Mouse (Mus musculus) erythroid progenitor cell, adult 5-6 weeks (primary cell): Measurements from ENCODE around the gene Fer1l4. TPM values are rescaled to one million over a fixed set of nuclear protein-coding genes. Genes with fewer than 3 reads are reported as not detected.

Experiments
- ATAC-seq: replicated peaks from 2 replicates; pipeline ENCODE4 v1.8.0; 2016; ENCODE audit warnings: moderate number of reproducible peaks, mild to moderate bottlenecking, moderate TSS enrichment, inconsistent platforms; ENCODE audit not compliant: poor library complexity, low FRiP score, severe bottlenecking
- total RNA-seq, 2 experiments: library from RNA; stranded (forward) in 1 of 2; stranded (reverse) in 1 of 2; fragments of 150-400 nt in 1 of 2; fragments of 186-747, 209-891 nt in 1 of 2; gene quantifications; 2 replicates each; pipeline versions ENCODE4 v1.2.3 to v1.2.4; 2015 to 2017; ENCODE audit warnings: low replicate concordance in 2 of 2

Fer1l4 gene
- total RNA-seq, 2 experiments from 2014 or later = not detected

DNA sequence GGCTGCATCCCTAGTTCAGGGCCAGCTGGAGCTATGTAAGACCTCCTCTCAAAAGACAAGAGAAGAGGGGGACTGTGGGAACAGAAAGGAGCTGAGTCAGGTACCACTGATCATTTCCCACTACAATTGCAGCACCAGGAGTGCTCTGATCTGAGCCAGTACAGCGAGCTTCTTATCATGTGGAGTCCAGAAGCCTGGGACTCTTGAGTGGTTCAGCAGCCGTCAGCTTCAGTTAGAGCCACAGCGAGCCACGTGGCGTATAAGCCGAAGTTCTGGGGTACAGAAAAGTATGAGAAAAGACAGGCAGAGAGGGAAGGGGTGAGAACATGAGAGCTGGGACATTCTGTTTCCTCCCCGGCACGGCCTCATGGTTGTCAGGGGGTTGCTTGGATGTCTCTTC, 31.5 kb downstream of the Fer1l4 start:
- peak; percentile 27; the same call in 1 of the 2 replicates for ATAC-seq

DNA sequence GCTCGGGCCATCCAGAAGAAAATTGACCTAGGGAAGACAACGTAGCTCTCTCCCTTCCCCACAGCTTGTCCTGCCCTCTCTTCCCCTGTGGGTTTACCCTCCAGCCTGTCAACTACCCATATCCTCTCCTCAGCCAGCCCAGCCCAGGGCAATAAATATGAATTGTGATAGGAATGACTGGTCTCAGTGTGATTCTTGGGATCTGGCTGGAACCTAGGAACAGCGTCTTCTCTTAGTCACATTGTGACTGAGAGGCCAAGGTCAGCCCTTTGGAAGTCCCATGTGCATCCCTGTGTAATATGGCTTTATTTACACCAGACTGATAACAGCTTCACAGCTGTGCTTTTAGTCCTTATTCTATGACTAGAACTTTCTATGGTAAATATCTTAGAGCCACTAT, 34.6 kb downstream of the Fer1l4 start:
- no peak for ATAC-seq

DNA sequence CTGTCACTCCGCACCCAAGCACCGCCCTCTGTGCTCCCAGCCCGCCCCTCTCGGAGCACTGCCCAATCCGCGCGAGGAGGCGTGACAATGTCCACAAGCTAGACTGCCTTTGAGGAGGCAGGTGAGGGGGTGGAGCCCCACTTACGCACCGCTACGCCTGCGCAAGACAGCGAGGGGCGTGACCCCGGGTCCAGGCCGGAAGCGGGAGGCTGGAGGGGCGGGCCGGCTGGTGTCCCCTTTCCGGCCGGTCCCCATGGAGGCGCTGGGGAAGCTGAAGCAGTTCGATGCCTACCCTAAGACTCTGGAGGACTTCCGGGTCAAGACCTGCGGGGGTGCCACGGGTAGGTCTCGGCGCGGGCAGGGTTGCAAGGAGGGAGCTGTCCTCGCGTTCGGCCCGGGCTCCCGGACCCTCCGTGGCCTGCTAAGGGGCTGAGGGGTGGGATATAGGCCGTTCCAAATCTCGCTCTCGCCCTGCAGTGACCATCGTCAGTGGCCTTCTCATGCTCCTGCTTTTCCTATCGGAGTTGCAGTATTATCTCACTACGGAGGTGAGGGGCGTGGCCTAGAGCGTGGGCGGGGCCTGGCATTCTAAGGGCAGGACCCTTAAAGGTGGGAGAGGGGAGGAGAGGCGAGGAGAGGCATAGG, 44.7 kb downstream of the Fer1l4 start, which contains the start of the genes 6430550D23Rik and Ergic3:
6430550D23Rik (minus strand) TSS at position 90 of the 645 bp plus-strand sequence.
Ergic3 (plus strand) TSS at position 158 of the 645 bp plus-strand sequence.
- peak; percentile 98 for ATAC-seq

DNA sequence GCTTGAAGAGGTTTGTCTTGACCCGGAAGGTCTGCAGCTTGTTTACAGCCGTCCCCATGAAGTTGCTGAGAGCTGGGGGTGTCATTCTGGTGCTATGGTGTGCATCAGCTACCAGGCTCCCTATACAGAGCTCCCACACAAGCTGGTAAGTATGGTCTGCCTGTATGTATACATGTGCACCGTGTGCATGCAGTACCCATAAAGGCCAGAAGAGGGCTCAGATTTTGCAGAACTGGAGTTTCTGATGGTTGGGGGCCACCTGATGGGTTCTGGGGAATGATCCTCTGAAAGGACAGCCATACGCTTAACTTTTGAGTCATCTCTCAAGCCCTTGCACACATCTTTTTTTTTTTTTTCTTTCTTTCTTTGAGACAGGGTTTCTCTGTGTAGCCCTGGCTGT, 47.4 kb downstream of the Fer1l4 start:
- no peak for ATAC-seq

DNA sequence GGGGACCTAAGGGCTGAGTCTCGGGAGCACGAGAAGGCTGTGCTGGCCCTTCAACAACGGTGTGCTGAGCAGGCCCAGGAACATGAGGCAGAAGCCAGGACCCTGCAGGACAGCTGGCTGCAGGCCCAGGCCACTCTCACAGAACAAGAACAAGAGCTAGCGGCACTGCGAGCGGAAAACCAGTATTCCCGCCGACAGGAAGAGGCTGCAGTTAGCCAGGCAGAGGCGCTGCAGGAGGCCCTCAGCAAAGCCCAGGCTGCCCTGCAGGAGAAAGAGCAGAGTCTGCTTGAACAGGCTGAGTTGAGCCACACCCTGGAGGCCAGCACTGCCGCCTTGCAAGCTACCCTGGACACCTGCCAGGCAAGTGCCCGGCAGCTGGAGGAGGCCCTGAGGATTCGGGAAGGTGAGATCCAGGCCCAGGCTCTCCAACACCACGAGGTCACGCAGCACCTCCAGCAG, 60.9 kb downstream of the Fer1l4 start:
- ATAC-seq = peak; percentile 80

DNA sequence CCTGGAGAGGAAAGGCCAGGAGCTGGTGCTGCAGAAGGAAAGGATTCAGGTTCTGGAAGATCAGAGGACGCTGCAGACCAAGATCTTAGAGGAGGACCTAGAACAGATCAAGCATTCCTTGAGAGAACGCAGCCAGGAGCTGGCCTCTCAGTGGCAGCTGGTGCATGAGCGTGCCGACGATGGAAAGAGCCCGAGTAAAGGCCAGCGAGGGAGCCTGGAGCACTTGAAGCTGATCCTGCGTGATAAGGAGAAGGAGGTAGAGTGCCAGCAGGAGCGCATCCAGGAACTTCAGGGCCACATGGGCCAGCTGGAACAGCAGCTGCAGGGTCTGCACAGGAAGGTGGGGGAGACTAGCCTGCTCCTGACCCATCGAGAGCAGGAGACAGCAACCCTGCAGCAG, 61.6 kb downstream of the Fer1l4 start:
- no peak for ATAC-seq

DNA sequence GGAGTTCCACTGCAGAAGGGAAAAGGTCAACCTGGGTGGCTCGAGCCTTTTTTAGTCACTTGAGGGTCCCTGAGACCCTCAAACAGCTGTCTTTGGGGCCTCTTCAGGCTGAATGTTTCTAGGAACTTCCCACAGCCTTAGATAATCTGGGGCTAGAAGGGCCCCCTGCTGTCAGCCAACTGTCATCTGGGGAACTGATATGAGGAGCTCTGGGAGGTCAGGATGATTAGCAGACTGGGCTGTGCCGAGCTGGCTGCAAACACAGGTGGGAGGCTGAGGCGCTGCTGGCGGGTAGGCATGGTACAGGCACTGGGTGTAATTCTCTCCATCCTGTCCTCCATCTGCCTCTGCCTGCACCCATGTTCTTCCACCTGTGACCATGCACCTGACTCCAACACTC, 63.7 kb downstream of the Fer1l4 start:
- peak; percentile 84 for ATAC-seq

DNA sequence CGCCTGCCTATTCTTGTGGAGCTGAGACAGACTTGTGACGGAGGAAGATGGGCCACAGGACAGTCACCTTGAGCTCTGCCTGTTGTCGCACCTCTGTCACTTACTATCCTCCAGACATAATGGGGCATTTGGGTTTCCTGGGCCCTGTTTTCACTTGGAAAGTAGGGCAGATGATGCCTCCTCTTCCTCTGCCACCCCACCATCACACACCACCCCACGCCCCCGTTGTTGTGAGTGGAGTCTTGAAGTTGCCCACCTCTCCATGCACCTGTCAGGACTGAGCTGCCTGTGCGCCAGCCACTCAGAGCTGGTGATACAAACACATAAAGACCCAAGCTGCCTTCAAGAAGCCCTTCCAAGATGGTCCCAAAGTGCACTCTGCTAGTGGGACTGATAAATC, 65.6 kb downstream of the Fer1l4 start:
- no peak for ATAC-seq

DNA sequence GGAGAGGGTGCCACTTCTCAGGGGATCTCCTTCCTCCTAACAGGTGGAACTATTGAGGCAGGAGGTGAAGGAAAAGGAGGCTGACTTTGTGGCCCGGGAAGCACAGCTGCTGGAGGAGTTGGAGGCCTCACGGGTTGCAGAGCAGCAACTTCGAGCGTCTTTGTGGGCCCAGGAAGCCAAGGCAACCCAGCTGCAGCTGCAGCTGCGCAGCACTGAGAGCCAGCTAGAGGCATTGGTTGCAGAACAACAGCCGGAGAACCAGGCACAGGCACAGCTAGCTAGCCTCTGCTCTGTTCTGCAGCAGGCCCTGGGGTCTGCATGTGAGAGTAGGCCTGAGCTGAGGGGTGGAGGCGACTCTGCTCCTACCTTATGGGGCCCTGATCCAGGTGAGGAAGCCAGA, 67.0 kb downstream of the Fer1l4 start:
- ATAC-seq = no peak

DNA sequence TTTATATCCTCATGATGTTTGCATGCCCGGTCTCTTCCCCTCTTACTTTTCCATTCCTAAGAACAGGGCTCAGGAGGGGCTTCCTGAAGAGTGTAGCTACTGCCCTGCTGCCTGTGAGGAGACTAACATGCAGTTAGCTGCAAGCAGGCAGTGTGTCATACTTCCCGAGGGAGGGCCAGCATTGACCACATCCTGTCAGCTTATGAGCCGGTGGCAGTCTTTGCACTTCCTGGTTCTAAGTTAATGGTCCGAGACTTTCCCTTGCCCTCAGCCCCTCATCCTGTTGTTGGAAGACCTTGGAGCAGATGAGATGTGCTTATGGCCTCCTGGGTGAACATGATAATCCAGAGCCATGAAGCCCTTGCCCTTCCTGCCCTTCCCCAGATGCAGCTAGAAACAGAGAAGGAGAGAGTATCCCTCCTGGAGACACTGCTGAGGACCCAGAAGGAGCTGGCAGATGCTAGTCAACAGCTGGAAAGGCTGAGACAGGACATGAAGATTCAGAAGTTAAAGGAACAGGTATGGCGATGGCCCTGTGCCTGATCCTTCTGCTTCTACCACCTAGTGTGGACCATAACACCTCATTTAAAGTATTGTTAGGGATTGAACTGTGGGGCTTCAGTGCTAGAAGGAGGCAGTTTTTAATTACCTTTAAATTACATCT, 73.3 kb downstream of the Fer1l4 start:
- ATAC-seq = no peak

DNA sequence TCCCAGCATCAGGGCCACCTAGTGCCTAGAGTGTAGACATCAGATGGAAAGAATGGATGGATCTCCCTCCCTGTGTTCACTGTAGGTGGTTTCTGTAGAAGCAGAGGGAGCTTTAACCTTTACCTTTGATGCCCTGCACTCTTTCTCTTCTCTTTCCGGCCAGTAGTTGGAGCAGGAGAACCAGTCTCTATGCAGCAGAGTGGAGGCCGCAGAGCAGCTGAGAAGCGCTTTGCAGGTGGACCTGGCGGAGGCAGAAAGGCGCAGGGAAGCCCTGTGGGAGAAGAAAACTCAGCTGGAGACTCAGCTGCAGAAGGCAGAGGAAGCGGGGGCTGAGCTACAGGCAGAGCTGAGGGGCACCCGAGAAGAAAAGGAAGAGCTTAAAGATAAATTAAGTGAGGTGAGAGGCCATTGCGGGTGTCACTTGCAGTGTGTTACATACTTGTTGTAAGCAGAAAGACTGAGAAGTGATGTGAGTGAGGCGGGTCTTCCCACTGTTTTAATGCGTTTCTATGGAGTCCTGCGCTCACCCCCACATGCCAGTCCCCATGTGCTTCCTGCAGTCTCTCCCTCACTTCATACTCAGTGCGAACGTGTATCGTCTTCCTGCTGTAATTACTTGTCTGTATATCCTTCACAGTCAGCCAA, 78.5 kb downstream of the Fer1l4 start:
- no peak for ATAC-seq

DNA sequence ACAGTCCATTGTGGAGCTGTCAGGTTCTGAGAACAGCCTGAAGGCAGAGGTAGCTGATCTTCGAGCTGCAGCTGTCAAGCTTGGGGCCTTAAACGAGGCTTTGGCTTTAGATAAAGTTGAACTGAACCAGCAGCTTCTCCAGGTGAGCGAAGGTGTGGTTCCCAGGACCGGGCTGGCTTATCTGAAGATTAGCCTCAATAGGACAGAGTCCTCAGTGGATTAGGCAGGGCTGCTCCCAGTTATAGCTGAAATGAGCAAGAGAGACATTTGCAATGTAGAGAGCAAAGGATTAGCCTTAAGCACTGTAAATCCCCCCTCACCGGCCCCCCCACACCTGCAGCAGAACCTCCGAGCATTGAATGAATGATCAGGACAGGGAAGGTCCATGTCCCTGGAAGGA, 79.4 kb downstream of the Fer1l4 start:
- ATAC-seq = no peak

Other genes with a start within 250 kb of the Fer1l4 start
- not detected in 2 replicates for gene BC029722, start 233.5 kb downstream of the Fer1l4 start, total RNA-seq (2015; ENCODE audit: low replicate concordance)
- gene BC029722, start 233.5 kb downstream of the Fer1l4 start, total RNA-seq (2017; ENCODE audit: low replicate concordance) = 0.77 and 1.6 TPM in 2 replicates
- 68.1 and 91.0 TPM in 2 replicates for gene Eif6, start 226.0 kb downstream of the Fer1l4 start, total RNA-seq (2015; ENCODE audit: low replicate concordance)
- 11.6 and 28.1 TPM in 2 replicates for gene Eif6, start 226.0 kb downstream of the Fer1l4 start, total RNA-seq (2017; ENCODE audit: low replicate concordance)
- gene Fam83c, start 218.1 kb downstream of the Fer1l4 start, total RNA-seq (2015; ENCODE audit: low replicate concordance) = not detected in 2 replicates
- not detected in 2 replicates for gene Fam83c, start 218.1 kb downstream of the Fer1l4 start, total RNA-seq (2017; ENCODE audit: low replicate concordance)
- gene Uqcc1, start 122.6 kb downstream of the Fer1l4 start, total RNA-seq (2015; ENCODE audit: low replicate concordance) = 1.7 and 7.6 TPM in 2 replicates
- 2.3 and 2.6 TPM in 2 replicates for gene Uqcc1, start 122.6 kb downstream of the Fer1l4 start, total RNA-seq (2017; ENCODE audit: low replicate concordance)
- gene Gm15557, start 112.2 kb downstream of the Fer1l4 start, total RNA-seq (2015; ENCODE audit: low replicate concordance) = not detected in 2 replicates
- gene Gm15557, start 112.2 kb downstream of the Fer1l4 start, total RNA-seq (2017; ENCODE audit: low replicate concordance) = not detected in 2 replicates
- gene Gdf5, start 107.6 kb downstream of the Fer1l4 start, total RNA-seq (2015; ENCODE audit: low replicate concordance) = not detected in 2 replicates
- gene Gdf5, start 107.6 kb downstream of the Fer1l4 start, total RNA-seq (2017; ENCODE audit: low replicate concordance) = not detected in 2 replicates
- 4.2 and 32.4 TPM in 2 replicates for gene Cep250, start 96.5 kb downstream of the Fer1l4 start, total RNA-seq (2015; ENCODE audit: low replicate concordance)
- gene Cep250, start 96.5 kb downstream of the Fer1l4 start, total RNA-seq (2017; ENCODE audit: low replicate concordance) = 18.5 and 19.2 TPM in 2 replicates
- gene 6430550D23Rik, start 45.0 kb downstream of the Fer1l4 start, total RNA-seq (2015; ENCODE audit: low replicate concordance) = not detected in 2 replicates
- gene 6430550D23Rik, start 45.0 kb downstream of the Fer1l4 start, total RNA-seq (2017; ENCODE audit: low replicate concordance) = 0.26 TPM in 1 of 2 replicates, not detected in the other
- 59.5 and 136 TPM in 2 replicates for gene Ergic3, start 44.9 kb downstream of the Fer1l4 start, total RNA-seq (2015; ENCODE audit: low replicate concordance)
- gene Ergic3, start 44.9 kb downstream of the Fer1l4 start, total RNA-seq (2017; ENCODE audit: low replicate concordance) = 18.6 and 22.6 TPM in 2 replicates
- gene Spag4, start 12.2 kb upstream of the Fer1l4 start, total RNA-seq (2015; ENCODE audit: low replicate concordance) = not detected in 2 replicates
- not detected in 2 replicates for gene Spag4, start 12.2 kb upstream of the Fer1l4 start, total RNA-seq (2017; ENCODE audit: low replicate concordance)
- 46.5 and 58.7 TPM in 2 replicates for gene Cpne1, start 59.0 kb upstream of the Fer1l4 start, total RNA-seq (2015; ENCODE audit: low replicate concordance)
- 14.9 and 26.0 TPM in 2 replicates for gene Cpne1, start 59.0 kb upstream of the Fer1l4 start, total RNA-seq (2017; ENCODE audit: low replicate concordance)
- 39.4 and 47.6 TPM in 2 replicates for gene Rbm12, start 59.0 kb upstream of the Fer1l4 start, total RNA-seq (2015; ENCODE audit: low replicate concordance)
- gene Rbm12, start 59.0 kb upstream of the Fer1l4 start, total RNA-seq (2017; ENCODE audit: low replicate concordance) = 12.3 and 18.4 TPM in 2 replicates
- 2.5 TPM in 1 of 2 replicates, not detected in the other for gene Gm28036, start 74.1 kb upstream of the Fer1l4 start, total RNA-seq (2015; ENCODE audit: low replicate concordance)
- 11.3 and 23.7 TPM in 2 replicates for gene Gm28036, start 74.1 kb upstream of the Fer1l4 start, total RNA-seq (2017; ENCODE audit: low replicate concordance)
- 26.8 and 43.6 TPM in 2 replicates for gene Romo1, start 91.1 kb upstream of the Fer1l4 start, total RNA-seq (2015; ENCODE audit: low replicate concordance)
- gene Romo1, start 91.1 kb upstream of the Fer1l4 start, total RNA-seq (2017; ENCODE audit: low replicate concordance) = 4.2 and 16.4 TPM in 2 replicates
- gene Nfs1, start 91.2 kb upstream of the Fer1l4 start, total RNA-seq (2015; ENCODE audit: low replicate concordance) = 56.6 and 86.8 TPM in 2 replicates
- 20.4 and 21.9 TPM in 2 replicates for gene Nfs1, start 91.2 kb upstream of the Fer1l4 start, total RNA-seq (2017; ENCODE audit: low replicate concordance)
- 430 and 594 TPM in 2 replicates for gene Rbm39, start 127.3 kb upstream of the Fer1l4 start, total RNA-seq (2015; ENCODE audit: low replicate concordance)
- 425 and 602 TPM in 2 replicates for gene Rbm39, start 127.3 kb upstream of the Fer1l4 start, total RNA-seq (2017; ENCODE audit: low replicate concordance)
- gene Phf20, start 143.5 kb upstream of the Fer1l4 start, total RNA-seq (2015; ENCODE audit: low replicate concordance) = 1.8 and 15.1 TPM in 2 replicates
- 14.6 and 15.4 TPM in 2 replicates for gene Phf20, start 143.5 kb upstream of the Fer1l4 start, total RNA-seq (2017; ENCODE audit: low replicate concordance)